Mouse (Mus musculus): ENCODE results near the gene Depdc5. TPM values are rescaled to one million over a fixed set of nuclear protein-coding genes. Genes with fewer than 3 reads are reported as not detected.

Gene Depdc5
- total RNA-seq, 2 experiments from 2014 or later = 12.1 to 12.3 TPM

DNA sequence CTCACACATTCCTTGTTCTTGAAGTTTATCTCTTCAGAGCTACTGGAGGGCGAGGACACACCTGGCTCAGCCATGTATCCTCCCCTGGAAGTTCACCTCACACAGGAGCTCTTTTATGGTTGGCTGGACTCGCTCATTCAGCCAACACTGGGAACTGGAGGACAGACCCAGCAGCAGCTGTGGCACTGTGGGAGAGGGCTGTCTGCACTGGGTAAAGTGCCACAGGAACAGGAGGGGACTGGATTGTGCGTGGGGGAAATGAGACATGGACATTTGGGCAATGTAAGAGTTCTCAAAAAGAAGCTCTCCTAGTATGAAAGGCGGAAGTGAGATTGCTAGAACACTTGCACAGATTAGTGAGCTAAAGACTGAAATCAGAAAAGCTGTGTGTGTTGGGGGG is 132.3 kb downstream of the Depdc5 start:
- no peak for DNase-seq
- intact Hi-C loops (cut with DNase I) = no loop called here

DNA sequence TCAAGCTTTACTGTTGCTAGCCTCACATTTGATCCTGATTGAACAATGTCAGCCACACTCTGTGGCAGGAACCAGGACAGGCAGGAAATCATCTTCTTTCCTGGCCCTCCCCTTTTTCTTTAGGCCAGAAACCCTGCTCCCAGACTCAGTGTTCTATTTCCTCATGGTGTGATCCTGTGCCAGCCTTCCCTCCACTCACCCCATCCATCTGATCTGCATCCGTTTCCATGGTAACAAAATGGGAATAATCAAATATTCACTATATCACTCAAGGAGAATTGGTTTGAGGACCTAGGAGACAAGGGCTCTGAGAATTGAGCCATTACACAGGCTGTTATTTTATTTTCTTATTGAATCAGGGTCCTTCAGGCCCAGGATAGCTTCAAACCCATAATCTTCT is 133.1 kb downstream of the Depdc5 start:
- DNase-seq = no peak
- intact Hi-C loops (cut with DNase I) = no loop called here

DNA sequence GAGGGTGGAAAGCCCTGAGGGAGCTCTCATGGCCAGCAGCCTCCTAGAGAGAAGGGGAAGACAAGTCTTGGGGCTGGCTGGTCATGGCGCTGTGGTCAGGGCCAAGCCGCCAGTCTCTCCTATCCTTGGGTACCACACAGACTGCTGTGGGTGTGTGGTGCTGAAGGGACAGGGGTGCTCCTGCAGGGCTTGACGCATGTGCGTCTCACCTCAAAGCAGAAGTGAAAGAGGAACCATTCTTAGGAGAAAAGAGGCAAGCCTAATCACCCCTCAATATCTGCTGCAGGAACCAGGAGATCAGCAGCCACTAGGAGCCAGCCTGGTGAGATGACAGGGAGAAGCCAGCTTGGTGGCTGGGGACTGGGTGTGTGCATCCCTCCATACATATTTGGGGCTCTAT is 134.2 kb downstream of the Depdc5 start:
- no peak for DNase-seq
- intact Hi-C loops (cut with DNase I) = no loop called here

DNA sequence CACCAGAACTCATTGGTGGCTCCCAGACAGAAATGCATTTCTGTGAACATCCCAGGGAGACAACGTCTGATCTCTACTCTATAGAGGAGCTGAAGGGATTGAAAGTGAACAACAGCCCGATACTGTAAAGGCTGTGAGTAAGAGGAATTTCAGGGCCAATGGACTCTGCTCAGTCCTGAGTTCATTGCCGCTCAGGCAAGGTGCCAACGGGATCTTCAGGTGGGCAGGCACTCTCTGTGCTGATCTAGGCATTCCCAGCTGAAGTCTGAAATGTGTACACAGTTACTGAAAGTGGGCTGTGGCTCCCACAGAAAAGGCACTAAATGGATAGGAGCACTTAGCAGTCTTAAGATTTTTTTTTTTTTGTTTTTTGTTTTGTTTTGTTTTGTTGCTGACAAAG is 135.3 kb downstream of the Depdc5 start:
- intact Hi-C loops (cut with DNase I) = no loop called here
- no peak for DNase-seq

DNA sequence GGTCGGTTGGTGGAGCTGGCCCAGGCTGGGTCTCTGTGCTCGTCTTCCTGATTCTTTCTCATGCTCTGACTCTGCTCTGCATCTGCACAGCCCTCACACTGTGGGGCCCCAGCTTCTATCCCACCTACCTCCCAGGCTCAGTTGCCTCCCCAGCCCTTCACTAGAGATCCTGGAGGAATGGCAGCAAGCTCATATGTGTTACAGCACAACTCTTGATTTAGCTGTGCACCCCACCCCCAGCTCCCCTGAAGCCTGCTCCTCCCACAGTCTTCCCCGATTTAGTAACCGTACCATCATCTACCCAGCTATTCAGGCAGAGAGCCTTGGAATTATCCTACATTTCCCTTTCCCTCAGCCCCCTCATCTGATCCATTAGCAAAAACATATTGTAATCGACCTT is 137.6 kb downstream of the Depdc5 start:
- intact Hi-C loops (cut with DNase I) = no loop called here
- DNase-seq = no peak

DNA sequence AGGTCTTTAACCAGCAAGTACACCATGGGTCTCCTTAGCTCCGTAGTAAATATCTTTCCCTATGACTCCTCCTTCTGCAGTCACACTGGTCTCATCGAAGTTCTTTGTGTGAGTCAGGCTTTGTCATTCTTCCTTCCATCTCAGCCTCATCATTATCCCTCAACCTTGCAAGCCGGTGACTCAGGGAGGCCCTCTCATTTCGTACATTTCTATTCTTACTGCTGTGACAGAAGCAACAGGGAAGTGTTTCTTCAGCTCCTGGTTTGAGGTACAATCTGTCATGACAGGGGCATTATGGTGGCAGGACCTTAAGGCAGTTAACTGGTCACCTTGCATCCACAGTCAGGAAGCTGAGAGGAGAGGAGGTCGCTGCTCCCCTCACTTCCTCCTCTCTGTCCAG is 139.3 kb downstream of the Depdc5 start:
- no peak for DNase-seq
- intact Hi-C loops (cut with DNase I) = no loop called here

DNA sequence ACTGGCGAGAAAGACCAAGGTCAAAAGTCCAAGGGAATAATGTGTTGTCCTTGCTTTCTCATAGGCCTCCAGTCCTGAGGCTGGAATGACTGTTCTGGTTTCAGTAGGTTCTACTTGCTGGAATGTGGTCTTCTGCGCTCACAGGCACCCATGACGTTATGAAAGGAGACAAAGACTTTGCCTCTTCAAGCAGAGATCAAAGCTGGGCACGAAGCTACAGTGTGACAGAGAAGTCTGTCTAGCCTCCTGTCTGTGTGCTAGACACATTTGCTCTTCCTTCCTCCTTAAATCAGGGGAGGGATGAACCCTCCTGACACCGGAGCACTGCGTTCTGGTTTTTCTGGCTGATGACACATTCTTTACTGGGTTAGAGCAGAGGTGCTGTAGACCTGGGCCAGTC is 140.0 kb downstream of the Depdc5 start:
- DNase-seq = no peak
- intact Hi-C loops (cut with DNase I) = no loop called here

DNA sequence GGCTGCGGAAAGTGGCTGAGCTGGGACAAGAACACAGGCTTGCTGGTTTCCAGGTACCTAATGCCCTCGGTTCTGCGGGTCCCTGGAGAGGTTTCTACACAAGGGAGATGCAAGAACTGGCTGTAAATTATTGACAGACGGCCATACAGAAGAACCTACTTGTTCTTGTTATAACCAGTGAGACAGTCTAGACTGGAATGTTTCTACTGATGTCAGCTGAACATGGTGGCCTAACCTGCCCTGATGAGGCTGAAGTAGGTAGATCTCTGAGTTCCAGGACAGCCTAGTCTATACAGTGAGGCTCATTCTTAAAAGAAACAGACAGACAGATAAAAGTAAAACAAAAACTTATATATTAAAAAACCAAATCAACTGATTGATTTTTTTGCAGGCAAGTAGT is 140.6 kb downstream of the Depdc5 start:
- intact Hi-C loops (cut with DNase I) = no loop called here
- DNase-seq = no peak

DNA sequence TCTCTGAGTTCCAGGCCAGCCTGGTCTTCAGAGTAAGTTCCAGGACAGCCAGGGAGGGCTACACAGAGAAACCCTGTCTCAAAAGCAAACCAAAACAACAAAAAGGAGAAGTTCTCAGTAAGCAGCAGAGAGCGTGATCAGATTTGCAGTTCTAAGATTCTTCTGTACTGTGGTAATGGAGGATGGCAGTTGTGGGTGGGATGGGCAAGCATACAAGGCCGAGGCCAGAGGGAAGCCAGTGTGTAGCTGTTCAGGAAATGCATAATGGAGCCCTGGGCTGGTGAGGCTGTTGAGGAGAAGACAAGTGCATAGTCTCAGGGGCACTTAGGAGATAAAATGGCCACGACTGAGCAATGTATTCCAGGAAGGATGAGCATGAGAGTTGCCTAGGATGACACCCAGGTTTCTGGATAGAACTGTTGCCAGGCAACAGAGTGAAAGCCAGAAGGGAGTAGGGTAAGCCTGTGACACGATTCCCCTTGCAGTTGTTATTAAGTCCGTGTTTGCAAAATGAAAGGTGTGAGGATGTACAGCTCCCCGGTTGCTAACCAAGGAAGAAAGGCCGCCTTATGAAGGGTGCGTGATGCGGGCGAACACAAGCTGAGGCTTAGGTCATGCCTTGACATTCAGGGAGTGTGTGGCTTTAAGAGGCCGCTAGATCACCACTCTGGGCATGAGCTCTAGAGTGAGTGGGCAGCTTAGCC is 142.1 kb downstream of the Depdc5 start:
- DNase-seq = no peak
- intact Hi-C loops (cut with DNase I) = no loop called here

DNA sequence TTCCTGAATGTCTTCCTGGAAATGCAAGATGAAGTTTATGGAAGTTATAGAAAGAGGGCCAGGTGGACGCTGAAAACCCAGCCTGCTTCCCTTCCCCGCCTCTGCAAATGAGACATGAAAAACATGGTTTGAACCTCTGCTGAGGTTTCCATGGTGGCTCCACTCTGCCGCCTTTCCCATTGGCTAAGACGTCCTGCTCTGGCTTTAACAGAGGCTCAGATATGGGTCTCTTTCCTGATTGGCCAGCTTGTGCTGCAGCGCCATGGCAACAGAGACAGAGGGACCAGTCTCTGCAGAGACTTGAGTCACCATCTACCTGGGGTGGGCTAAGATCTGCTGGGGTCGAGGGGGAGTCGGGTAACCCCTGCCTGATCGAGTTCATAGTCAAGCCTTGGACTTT is 143.2 kb downstream of the Depdc5 start:
- intact Hi-C loops (cut with DNase I) = no loop called here

DNA sequence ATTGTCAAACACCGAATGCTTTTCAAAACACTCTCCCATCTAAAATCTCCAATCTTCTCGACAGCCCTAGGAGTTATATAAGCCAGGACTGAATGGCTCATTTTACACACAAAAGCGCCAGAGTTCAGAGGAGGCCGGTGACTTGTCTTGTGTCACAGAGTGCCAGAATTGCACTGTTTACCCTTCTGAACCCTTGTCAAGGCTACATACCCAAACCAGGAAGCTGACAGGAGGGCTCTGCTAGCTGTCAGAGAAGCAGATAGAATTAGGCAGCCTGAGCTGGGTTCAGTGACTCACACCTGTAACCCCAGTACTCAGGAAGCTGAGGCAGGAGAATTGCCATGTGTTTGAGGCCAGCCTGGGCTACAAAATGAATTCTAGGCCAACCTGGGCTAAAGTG is 143.9 kb downstream of the Depdc5 start:
- DNase-seq = no peak
- intact Hi-C loops (cut with DNase I) = no loop called here

More for the DNA sequence above, 143.2 kb downstream of the Depdc5 start:
- no peak for DNase-seq

DNA sequence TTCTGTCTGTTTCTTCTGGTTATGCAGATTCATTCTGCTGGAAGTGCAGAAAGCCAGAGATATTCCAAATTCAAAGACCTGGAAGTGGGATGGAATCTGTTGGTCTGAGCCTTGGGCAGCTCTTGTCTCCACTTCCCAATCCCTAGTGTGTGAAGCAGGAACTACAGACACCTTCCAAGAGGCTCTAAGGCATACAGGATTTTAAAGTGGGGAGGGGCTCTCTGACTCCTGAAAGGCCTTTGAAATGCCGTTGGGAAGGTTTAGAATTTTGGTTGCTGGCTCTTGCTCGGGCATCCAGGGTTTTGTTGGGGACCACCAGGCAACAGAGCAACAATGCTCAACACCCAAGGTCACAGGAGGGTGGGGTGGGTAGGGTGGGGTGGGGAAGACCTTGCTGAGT is 145.8 kb downstream of the Depdc5 start:
- intact Hi-C loops (cut with DNase I) = no loop called here
- DNase-seq = no peak

DNA sequence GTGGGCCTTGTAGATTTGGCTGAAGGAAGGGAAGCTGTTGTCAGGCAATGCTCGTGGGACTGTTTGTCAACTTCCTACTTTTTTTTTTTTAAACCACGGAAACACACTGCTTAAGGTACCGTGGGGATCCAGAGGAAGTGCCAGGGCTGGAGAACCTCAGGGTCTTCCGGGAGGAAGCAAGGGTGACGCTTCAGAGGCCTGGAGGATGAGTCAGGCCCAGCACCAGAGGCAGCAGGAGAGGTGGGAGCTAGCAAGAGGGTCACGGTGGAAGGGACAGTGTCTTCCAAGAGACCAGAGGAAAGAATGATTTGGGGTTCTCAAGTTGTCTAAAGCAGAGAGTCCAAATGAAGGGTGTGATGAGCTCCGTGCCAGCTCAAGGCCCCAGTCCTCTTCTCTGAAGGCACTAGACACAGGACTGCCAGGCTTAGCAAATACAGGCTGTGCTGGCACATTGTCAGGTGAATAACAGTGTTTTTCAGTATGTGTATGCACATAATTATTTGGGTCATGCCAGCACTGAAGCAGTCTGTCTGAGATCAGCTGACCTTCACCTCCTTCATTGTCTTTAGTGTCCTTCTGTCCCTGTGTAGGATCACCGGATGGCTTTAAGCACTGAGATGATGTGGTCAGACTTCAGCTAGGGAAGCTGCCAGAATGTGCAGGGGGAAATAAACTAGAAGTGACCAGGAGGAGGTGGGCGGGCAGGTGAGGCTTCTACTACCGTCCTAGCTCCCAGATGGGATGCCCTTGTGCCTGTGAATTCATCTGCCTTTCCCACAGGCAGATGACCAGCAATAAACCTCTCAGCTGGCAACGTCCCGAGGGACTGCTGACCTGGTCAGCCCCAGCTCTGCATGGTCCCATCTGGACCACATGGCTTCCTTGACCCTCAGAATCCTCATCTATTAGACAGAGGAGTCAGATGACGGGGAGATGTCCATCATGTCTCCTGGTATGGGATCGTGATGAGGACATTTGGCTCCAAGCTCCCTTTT is 146.6 kb downstream of the Depdc5 start:
- DNase-seq = no peak
- intact Hi-C loops (cut with DNase I) = no loop called here

DNA sequence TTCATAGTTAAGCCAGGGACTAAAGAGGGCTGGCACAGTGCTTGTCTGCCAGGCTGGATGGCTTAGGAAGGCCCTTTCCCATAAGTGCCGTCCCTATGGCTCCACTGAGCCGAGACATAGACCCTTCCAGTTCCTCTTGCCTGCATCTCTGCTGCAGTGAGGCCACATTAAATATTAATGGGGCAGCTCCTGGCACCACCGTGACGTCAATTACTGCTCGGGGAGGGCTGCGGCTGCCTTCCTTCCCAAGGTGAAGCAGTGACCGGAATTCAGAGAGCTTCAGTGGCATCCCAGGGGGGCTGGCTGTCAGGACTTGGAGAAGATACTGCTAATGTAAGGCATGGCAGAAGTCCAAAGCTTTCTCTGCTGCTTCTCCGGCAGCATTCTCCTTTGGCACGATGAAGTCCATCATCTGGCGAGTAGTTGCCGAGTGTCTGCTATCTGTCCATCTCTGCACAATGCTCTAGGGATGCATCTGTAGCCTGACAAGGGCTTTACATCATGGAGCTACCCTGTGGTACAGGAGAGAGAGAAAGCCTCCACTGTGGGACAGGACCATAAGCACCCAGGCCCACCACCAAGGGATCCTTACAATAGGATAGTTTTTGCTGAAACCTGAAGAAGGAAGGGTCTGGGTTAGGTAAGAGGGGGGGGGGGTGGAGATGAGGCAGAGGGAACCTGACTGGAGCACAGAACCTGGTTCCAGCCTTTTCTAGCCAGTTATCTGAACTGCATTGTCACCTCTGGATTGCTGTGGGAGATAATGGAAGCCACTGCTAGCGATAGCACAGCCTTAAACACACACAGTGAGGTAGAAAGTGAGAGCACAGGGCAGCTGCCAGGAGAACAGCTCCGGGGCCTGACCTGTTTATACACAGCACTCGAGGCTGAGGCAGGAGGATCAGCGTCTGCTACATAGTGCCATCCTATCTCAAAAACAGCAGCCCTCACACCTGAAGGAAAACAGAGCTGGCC is 147.9 kb downstream of the Depdc5 start:
- no peak for DNase-seq
- intact Hi-C loops (cut with DNase I) = no loop called here

DNA sequence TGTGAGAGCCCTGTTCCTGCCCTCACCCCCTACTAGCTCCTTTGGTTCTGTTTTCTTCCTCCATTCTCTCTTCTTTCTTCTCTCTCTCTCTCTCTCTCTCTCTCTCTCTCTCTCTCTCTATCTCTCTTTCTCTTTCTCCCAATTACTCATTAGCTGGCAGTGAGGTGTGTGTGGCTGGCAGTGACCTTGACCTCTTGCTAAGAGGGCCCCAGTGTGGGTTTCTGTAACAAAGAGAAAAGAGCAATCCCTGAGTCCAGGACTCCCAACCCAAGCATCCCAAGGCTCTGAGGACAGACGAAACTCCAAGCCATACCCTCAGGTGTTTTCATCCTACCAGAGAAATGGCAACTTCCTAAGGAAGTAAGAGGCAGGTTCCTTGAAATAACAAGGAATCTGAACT is 150.6 kb downstream of the Depdc5 start:
- no peak for DNase-seq
- intact Hi-C loops (cut with DNase I) = no loop called here

DNA sequence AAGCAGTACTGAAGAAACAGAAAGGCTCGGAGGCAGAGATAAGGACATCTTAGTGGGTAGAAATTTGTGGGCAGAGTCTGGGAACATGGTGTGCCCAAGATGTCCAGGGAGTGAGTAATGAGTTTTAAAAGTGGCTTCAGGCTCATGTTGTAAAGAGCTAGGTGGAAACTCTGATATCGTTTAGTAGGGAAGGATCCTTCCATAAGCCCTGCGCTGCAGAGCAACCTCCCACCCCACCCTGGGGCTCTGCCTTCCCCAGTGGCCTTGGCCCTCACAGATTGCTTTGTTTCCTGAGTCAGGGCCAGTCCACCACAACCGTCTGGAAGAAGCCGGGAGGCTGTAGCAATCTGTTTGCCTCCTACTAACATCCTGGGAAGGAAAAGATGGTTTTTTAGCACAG is 152.1 kb downstream of the Depdc5 start:
- DNase-seq = no peak
- intact Hi-C loops (cut with DNase I) = no loop called here

DNA sequence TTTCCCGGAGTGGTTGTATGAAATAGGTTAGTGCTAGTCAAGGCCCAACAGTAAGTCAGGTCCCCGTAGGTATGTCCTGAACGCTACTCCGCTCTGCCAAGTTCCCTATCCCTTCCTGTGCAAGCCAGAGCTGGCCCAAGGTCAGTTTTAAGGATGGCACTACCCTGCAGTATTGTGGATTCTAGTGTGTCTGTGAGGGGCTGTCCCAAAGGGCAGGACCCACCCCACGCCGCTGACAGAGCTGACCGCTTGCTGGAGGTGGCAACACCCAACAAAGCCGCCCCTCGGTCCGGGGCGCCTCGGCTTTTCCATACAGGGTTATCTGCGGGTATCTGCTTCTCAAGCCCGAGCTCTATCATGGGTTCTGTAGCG is 154.7 kb downstream of the Depdc5 start:
- intact Hi-C loops (cut with DNase I) = no loop called here
- DNase-seq = no peak

DNA sequence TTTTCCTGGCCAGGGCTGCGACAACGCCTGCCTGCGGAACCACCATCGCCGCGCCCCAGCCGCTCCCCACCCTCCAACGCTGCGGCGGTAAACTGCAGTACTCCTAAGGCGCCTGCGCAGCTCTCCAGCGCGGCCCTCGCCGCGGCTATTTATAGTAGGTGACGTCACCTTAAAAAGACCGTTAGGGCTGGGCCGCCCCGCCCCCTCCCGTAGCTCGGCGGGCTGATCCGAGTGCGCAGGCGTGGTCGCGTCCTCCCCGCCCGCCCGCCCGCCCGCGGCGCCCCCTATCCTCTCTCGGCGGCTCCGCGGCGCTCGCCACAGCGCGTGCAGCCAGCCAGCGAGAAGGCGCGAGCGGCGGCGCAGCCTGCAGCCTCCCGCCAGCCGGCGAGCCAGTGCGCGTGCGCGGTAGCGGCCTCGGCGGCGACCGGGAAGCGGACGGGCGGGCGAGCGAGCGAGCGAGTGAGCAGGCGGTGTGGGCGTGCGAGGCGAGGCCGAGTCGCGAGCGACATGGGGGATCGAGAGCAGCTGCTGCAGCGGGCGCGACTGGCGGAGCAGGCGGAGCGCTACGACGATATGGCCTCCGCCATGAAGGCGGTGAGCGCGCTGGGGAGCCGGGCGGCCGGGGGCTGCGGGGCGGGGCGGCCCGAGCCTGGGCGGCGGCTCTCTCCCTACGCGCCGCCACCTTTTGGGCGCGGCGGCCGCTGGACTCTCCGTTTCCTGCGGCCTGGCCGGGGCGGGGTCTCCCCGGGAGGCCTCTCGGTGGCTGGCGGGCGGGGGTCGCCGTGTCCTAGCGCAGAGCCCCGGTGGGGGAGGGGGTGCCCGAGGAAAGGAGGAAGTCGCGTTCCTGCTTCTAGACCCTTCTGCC is 155.3 kb downstream of the Depdc5 start, which contains the start of gene Ywhah:
Gene Ywhah, plus strand, starts transcription at position 256 of the 865 bp plus-strand sequence.
- intact Hi-C loops (cut with DNase I) = no loop called here
- DNase-seq = peak; percentile 93 to 94

DNA sequence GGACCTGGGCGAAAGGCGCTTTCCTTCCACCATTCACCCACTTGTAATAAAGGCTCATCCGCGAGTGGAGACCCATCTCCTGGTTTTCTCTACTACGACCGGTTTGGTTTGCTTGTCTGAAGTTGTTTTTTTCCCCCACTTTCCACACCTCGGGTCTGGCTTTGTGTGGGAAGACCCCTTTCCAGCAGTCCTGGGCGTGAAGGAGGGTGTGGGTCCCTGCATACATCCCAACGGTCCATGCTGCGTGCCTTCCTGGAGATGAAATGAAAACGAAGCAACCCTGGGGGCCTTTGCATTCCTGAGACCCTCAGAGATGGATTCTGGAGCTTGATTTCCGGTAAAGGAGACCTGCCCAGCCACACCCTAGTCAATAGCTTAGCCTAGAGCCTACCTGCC is 155.9 kb downstream of the Depdc5 start:
- intact Hi-C loops (cut with DNase I) = no loop called here

DNA sequence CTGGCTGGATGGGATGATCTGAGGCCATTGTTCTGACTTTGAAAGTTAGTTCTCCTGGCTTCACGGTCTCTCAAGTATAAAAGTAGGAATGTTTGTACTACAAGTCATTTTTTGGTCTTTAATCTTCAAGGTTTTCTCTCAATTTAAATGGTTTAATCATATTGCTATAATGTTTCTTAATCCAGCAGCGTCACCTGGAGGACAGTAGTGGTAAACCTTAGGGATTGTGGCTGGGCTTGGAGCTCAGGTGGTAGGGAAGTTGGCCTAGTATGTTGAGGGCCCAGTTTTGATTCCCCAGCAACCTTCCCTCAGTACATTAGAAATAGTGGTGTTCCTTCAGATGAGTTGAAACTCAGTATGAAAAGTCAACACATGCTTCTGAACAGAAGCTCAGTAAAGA is 158.1 kb downstream of the Depdc5 start:
- DNase-seq = no peak
- intact Hi-C loops (cut with DNase I) = no loop called here

More for the DNA sequence above, 155.9 kb downstream of the Depdc5 start:
- no peak for DNase-seq

Measured in gastrocnemius, postnatal 36 days (tissue).